Mouse (Mus musculus) gastrocnemius, postnatal 36 days (tissue): ENCODE data around the gene Prkd2. TPM values are rescaled to one million over a fixed set of nuclear protein-coding genes. Genes with fewer than 3 reads are reported as not detected.

ENCODE experiments used
- DNase-seq, 2 experiments: peaks; one replicate each; pipeline ENCODE4 v3.0.0; 2022
- intact Hi-C: fragments of 180-260 bp; cut with DNase I; formaldehyde crosslinking; loops from one replicate; pipeline ENCODE4 v1.15.1; 2025
- total RNA-seq, 2 experiments: library from RNA; stranded (reverse); gene quantifications; 2 replicates each; pipeline ENCODE4 v1.2.3; 2021

The Prkd2 gene
- total RNA-seq, 2 experiments from 2014 or later: 5.1 to 6.5 TPM

DNA sequence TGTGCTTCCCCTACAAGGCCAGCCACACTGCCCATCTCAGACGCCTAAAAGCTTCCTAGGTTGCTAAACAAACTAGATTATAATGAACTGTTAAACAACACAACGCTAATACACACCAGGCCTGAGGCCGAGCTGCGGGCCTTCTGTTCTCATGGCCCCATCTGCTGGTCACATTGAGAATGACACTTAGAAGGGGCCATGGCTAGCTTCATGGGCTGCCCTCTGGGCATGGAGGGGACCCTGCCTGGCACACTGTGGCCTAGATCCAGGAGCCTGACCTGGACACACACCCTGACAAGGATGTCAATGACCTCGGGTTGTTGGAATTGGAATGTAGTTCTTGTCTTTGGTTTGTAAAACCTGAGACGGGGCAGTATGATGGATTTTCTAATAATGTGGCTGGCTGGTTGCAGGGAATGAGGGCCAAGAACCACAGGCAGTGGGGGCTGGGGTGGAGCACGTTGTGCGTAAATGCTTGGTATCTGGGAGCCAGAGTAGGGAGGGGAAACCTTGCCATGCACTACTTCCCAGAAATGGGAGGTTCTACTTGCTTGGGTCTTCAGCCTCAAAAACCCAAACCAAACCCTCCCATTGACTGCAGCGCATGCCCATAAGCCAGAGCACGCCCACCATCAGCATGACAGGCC, 71.2 kb downstream of the Prkd2 start:
- DNase-seq: peak; percentile 64 to 68
- intact Hi-C loops: loop anchor here (1.0 kb wide), 1 partner anchor 19 kb away; no protein-coding TSS in a partner anchor

DNA sequence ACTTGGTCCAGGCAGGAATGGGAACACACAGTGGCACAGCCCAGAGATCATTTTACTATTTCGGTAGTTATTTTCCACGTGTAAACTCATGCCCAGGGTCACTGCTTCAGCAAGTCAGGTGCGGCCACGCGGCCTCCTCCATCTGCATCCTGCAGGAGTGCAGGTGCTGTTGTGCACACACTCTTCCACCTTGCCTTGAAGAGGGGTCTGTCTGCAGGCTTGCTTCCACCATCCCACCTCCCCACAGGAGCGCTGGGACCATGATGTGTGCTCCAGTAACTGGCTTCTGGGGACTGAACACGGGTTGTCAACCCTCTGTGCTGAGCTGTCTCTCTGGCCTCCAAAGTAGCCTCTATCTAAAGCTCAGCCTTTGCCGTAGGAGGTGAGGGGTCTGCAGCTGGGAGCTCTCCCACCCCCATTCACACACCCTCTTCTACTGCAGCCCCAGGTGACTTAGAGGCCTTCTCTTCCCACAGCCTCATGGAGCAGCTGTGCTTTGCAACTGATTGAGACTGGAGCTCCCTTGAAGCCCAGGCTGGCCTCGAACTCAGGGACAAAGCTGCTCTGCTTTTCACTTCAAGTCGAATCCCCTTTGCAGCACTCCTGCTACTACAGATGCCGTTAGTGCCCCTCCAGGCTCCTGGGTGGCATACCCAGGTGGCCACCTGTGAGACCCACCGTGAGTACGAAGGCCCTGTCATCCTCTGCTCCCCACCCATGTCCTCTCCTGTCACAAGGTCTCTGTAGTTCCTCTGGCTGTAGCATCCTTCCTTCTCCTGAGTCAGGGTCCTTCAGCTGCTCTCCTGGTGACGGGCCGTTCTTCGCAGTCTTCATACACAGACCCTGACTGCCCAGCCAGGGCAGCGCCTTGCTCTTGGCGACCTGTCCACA, 72.0 kb downstream of the Prkd2 start:
- no peak for DNase-seq

DNA sequence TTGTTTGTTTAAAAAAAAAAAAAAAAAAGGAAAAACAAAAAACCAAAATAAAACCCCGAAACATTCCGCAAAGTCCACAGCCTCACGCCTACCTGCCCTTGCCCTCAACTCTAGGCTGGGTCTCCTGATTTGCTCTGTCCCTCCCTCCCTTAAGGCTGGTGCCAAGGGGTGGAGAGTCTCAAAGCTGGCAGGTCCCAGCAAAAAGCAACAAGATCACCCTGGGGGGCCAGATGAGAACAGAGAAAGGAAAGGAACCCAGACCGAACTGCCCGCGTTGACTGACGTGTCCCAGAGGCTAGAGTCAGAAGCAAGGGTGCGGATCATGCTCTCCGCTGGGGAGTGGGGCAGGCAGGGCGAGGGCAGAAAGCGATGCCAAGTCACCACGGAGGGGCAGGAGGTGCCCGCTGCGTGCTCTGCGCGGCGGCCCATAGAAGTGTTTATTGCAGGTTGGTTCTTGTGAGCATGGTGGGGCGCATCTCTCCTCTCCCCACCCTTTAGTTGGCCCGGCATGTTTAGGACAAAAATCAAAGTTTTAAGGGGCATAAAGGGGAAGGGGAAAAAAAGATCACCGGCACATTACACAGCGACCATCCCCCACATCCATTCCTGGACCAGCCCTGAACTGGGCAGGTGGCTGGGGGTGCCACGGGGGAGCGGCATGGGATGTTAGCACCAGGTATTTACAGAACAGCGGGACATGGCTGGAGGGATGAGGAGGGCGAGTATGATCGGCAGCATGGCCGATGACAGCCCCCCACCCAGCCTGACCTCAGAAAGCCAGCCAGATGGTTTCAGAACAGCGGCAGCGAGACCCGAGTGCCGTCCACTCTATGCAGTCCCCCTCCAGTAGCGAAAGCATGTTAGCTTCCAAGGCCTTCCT, 73.0 kb downstream of the Prkd2 start:
- no peak for DNase-seq
- intact Hi-C loops: no loop called here

More for the DNA sequence above, 72.0 kb downstream of the Prkd2 start:
- intact Hi-C loops: no loop called here

DNA sequence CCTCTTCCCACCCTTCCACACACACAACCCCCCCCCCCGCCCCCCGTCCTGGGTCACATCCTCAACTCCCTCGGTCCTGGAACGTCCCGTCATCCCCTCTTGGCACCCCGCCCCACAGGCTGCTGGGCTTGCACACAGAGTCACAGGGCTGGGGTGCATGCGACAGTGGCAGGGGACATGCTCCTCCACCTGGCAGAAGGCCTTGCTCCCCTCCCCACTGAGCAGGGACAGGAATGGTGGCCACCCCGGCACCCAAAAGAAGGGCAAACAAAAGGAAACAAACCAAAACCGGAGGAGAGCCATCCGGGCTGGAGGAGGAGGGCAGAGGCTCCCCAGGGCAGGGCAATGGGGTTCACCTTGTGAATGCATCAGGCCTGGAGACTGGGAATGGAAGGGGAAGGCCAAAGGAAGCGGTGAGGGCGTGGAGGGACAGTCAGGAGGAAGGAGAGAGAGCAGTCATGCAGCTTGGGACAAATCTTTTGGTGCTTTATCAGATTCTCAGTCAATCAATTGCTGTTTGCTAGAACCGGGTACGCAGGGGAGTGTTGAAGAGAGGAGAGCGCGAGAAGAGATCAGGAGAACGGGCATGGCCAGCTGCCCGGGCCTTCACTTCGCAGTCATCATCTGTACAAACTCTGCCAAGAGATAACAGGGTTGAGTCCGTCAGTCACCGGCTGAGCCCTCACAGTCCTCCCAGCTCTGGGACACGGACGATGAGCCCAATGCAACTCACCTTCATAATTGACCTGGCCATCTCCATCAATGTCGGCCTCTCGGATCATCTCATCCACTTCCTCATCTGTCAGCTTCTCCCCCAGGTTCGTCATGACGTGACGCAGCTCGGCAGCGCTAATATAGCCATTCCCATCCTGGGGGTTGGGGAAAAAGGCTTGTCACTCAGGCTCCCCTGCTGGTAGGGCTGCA, 73.9 kb downstream of the Prkd2 start:
- no peak for DNase-seq
- intact Hi-C loops: no loop called here

DNA sequence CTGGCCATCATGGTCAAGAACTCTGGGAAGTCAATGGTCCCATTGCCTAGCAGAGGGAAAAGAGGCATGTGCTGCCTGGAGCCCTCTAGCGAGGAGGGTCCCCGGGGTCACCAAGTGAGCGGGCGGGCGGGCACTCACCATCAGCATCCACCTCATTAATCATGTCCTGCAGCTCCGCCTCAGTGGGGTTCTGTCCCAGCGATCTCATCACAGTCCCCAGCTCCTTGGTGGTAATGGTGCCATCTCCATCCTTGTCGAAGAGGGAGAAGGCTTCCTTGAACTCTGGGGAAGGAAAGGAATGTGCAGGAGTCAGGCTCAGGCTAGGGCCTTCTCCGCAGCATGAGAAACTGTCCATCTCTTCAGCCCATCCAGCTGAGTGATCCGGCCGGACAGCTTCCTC, 74.7 kb downstream of the Prkd2 start:
- intact Hi-C loops: no loop called here

DNA sequence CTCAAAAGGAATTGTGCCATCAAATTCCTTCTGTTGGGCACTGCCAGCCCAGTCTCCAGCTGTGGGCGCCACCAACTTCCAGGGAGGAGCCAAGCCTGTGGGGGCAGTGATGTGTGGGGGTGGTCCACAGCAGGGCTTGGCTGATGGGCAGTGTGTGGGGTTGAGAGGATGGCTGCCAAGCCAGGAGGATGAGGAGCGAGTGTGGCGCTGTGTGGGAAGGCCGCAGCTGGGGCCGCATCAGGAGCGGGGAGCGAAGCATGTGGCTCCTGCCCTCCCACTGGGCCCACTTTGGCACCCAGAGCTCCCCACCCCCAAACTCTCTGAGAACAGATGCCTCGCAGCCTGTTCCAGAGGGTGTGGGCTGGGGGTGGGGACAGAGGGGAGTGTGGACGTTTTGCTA, 75.3 kb downstream of the Prkd2 start:
- no peak for DNase-seq
- intact Hi-C loops: no loop called here

More for the DNA sequence above, 74.7 kb downstream of the Prkd2 start:
- DNase-seq: no peak

DNA sequence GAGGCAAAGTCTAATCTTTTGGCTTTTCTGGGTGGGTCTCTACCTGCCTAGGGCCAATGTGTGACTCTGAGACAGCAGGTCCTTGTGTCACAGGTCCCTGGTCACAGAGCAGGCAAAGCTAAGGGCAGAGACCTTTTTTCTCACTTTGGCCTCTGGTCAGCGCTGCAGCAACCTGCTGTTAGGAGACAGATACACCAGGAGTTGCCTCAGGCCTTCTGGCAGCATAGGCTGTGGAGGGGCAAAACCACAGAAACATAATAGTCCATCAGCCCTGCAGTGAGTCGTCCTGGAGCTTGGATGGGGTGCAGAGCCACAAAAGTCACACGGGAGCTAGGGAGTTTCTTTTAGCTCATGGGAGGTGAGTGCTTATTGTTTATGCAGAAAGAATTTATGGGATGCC, 76.0 kb downstream of the Prkd2 start:
- intact Hi-C loops: no loop called here
- DNase-seq: no peak

DNA sequence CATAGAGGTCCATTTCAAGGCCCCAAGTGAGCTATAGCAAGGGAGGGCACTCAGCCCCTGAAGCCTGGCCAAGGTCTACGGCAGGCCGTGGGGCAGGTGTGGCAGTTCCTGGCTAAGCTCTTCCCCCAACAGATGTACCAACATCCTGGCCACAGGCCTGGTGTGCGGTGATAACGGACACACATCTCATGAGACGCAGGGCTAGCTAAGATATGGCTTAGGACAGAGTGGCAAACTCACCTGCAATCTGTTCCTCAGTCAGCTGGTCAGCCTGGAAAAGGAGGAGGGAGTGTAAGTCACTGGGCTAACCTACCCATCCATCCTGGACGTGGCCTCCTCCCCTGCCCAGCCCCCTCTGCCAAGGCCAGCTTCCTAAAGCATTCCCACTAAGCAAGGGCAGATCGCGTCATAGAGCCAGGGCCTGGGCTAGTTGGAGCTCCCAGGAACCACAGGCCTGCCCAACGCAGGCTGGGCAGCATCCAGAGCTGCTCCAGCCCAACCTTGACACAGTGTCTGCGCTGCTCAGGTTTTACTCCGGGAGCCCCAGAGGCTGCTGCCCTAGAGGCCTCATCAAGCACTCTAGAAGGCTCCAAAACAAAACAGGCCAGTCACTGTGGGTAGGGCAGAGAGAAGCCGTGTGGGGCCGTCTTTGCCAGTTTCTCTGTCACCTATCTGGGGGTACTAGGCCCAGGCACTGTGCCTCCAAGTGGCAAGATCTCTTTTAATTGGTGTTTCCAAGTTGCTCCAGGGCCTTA, 76.9 kb downstream of the Prkd2 start:
- intact Hi-C loops: no loop called here
- no peak for DNase-seq

Other genes with a start within 250 kb of the Prkd2 start
- 10 to 100 TPM; 16.1 to 16.3 TPM for gene Arhgap35, start 227.9 kb upstream of the Prkd2 start, total RNA-seq
- gene Ceacam15, start 167.2 kb upstream of the Prkd2 start, total RNA-seq: not detected
- gene Ceacam9, start 121.0 kb upstream of the Prkd2 start, total RNA-seq: not detected
- 10 to 100 TPM; 48.5 to 50.9 TPM for gene Ap2s1, start 104.5 kb upstream of the Prkd2 start, total RNA-seq
- gene Slc1a5, start 61.6 kb upstream of the Prkd2 start, total RNA-seq: 10 to 100 TPM; 15.2 to 18.6 TPM
- 10 to 100 TPM; 13.9 to 14.7 TPM for gene Strn4, start 27.0 kb upstream of the Prkd2 start, total RNA-seq
- gene Fkrp, start 26.2 kb upstream of the Prkd2 start, total RNA-seq: 10 to 100 TPM; 45.3 to 50.1 TPM
- gene Dact3, start 32.4 kb downstream of the Prkd2 start, total RNA-seq: 1 to 10 TPM; 2.0 TPM
- gene Gng8, start 48.9 kb downstream of the Prkd2 start, total RNA-seq: under 1 TPM in 1 of 2 experiments, not detected in 1; 0.54 TPM
- gene Ptgir, start 63.6 kb downstream of the Prkd2 start, total RNA-seq: 1 to 10 TPM; 1.1 to 1.2 TPM
- gene Calm3, start 81.2 kb downstream of the Prkd2 start, total RNA-seq: 100 to 1,000 TPM; 297 to 327 TPM
- gene Pnmal2, start 101.8 kb downstream of the Prkd2 start, total RNA-seq: 1 to 10 TPM; 1.5 to 2.2 TPM
- gene Pnmal1, start 116.8 kb downstream of the Prkd2 start, total RNA-seq: not detected
- gene Gm42372, start 140.2 kb downstream of the Prkd2 start, total RNA-seq: not detected
- 1 to 10 TPM; 1.6 to 2.1 TPM for gene Ccdc8, start 149.8 kb downstream of the Prkd2 start, total RNA-seq
- gene Ppp5c, start 185.0 kb downstream of the Prkd2 start, total RNA-seq: 10 to 100 TPM; 62.4 to 62.7 TPM
- gene Hif3a, start 219.5 kb downstream of the Prkd2 start, total RNA-seq: 1 to 10 TPM; 1.2 to 1.3 TPM
- under 1 TPM; 0.07 to 0.13 TPM for gene Psg16, start 231.1 kb downstream of the Prkd2 start, total RNA-seq